Mouse (Mus musculus) T-helper 17 cell (primary cell): ENCODE measurements at regions not wholly inside any gene's neighbourhood (a gene's known extent, or its start where the extent isn't known, plus 50 kb on each side); places are given as distances from the start of the nearest gene placed in this dataset.

Source experiments
- in situ Hi-C, 2 experiments: fragments of 300-600 bp; cut with MboI, MseI; formaldehyde crosslinking; loops; 1 replicate in 1 of 2; 2 replicates in 1 of 2; pipeline ENCODE4 v1.15.1; 2025; ENCODE audit warnings: high pct_unique_total_duplicates in 2 of 2

- in situ Hi-C loops: loop anchor here in 1 of 2 experiments (25.0 kb wide), 2 partner anchors 1093 to 1743 kb away; no protein-coding TSS in a partner anchor
These were observed 65.7 kb downstream of the Jrkl start for GRCm38 (mm10) chr9:13179903-13180302.
